Mouse (Mus musculus): ENCODE measurements around the gene Bcap31. TPM values are rescaled to one million over a fixed set of nuclear protein-coding genes. Genes with fewer than 3 reads are reported as not detected.

Gene Bcap31
- total and polyA plus RNA-seq, 3 experiments = 119 to 239 (median 176) TPM

DNA sequence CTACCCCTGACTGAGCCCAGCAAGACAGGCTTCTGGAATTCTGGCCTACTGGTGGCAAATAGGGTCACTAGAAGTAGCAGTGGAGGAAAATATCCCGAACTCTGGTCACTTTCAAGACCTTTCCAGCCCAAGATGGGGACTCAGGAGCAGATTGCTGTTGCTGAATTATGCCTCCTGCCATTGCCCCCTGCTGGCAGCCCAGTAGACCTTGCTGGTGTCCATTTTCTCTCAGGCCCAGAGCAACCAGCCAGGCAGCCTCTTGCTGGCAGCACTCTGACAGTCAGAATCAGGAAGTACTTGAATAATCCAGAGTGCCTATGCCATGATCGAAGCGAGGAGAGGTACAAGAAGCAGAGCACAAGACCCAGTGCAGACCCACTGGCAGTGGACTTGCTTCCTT lies 60.4 kb downstream of the Bcap31 start:
- Histone ChIP-seq H3K4me1 (ENCODE audit: control insufficient read depth in 1 of 2, insufficient read depth in 2 of 2) (peaks cover 4 to 13% of the 10 kb centered on the region in 2 experiments; a peak in 3 of 4 replicates), H3K36me3 (replicated peaks in 1 of 2; ENCODE audit: control insufficient read depth in 1 of 2, insufficient read depth in 1 of 2, low read length in 1 of 2) (no peaks in the 10 kb centered on the region), H3K4me2 (ENCODE audit: insufficient read depth, low read depth, poor library complexity, severe bottlenecking) (no peak overlapping the region), H3K79me2 (replicated peaks; ENCODE audit: control insufficient read depth, extremely low read depth, insufficient read depth, poor library complexity, severe bottlenecking) (no peaks in the 10 kb centered on the region), H3K27me3 (replicated peaks) (no peaks in the 10 kb centered on the region), H3K9ac (ENCODE audit: insufficient read depth, low read depth) (no peak overlapping the region), H3K9me3 (replicated peaks; ENCODE audit: low read length) (no peaks in the 10 kb centered on the region), H3K27ac (ENCODE audit: insufficient read depth, low read depth) (no peak overlapping the region), H3K4me3 (replicated peaks in 1 of 3; ENCODE audit: low read depth in 2 of 3, low read length in 2 of 3, poor library complexity in 1 of 3) (no peak overlapping the region)
- TF ChIP-seq E2F4 (IDR thresholded peaks at IDR 0.05; ENCODE audit: insufficient replicate concordance, low read depth, low read length) = no peak
- TF ChIP-seq CTCF (conservative IDR thresholded peaks at IDR 0.05 in 1 of 2, IDR thresholded peaks at IDR 0.05 in 1 of 2; ENCODE audit: low read depth in 2 of 2, low read length in 2 of 2) = peak; percentile 25 to 69; a peak in 3 of 4 replicates
- TF ChIP-seq SMC3 (IDR thresholded peaks at IDR 0.05; ENCODE audit: low read depth, low read length) = peak; percentile 52
- peak; percentile 30 for TF ChIP-seq RAD21 (IDR thresholded peaks at IDR 0.05; ENCODE audit: low read depth, low read length)
- dilution Hi-C loops (cut with MboI; ENCODE audit: extremely low pct_ligation_motif_present, extremely low pct_unique_long_range_greater_than_20kb, low sequenced_read_pairs) = no loop called here
- peak; percentile 62 for DNase-seq (ENCODE audit: extremely low read depth)
- in situ Hi-C loops (cut with MboI; ENCODE audit: low pct_ligation_motif_present, low pct_unique_long_range_greater_than_20kb, low sequenced_read_pairs) = loop anchor here (25.0 kb wide), 1 partner anchor 643 kb away; no protein-coding TSS in a partner anchor

GRCm38 (mm10) chrX:73654177-73654576 lies 61.8 kb downstream of the Bcap31 start:
- TF ChIP-seq SIN3A (IDR thresholded peaks at IDR 0.05; ENCODE audit: low read length) = no peak
- peak; percentile 90 for TF ChIP-seq SMC3 (IDR thresholded peaks at IDR 0.05; ENCODE audit: low read depth, low read length)
- TF ChIP-seq ZC3H11A (IDR thresholded peaks at IDR 0.05; ENCODE audit: low read depth, low read length) = peak; percentile 60
- no peak for TF ChIP-seq JUN (IDR thresholded peaks at IDR 0.05; ENCODE audit: insufficient read depth, low read depth, low read length)
- no peak for TF ChIP-seq MXI1 (IDR thresholded peaks at IDR 0.05; ENCODE audit: low read depth, low read length)
- no peak for TF ChIP-seq ETS1 (conservative IDR thresholded peaks at IDR 0.05; ENCODE audit: low read depth, low read length)
- TF ChIP-seq TBP (conservative IDR thresholded peaks at IDR 0.05; ENCODE audit: low read depth, low read length) = no peak
- TF ChIP-seq ELF1 (IDR thresholded peaks at IDR 0.05; ENCODE audit: low read depth, low read length) = no peak
- TF ChIP-seq NELFE (IDR thresholded peaks at IDR 0.05; ENCODE audit: low read depth, low read length) = no peak
- TF ChIP-seq MAX (IDR thresholded peaks at IDR 0.05; ENCODE audit: low read length) = no peak
- no peak for TF ChIP-seq ZMIZ1 (IDR thresholded peaks at IDR 0.05; ENCODE audit: low read depth, low read length)
- TF ChIP-seq BHLHE40 (IDR thresholded peaks at IDR 0.05; ENCODE audit: low read depth, low read length) = no peak
- no peak for TF ChIP-seq ZKSCAN1 (IDR thresholded peaks at IDR 0.05; ENCODE audit: borderline replicate concordance, low read depth, low read length)
- no peak for TF ChIP-seq IRF4 (IDR thresholded peaks at IDR 0.05; ENCODE audit: low read depth, low read length)
- peak; percentile 91 for TF ChIP-seq RAD21 (IDR thresholded peaks at IDR 0.05; ENCODE audit: low read depth, low read length)
- TF ChIP-seq USF1 (IDR thresholded peaks at IDR 0.05; ENCODE audit: low read depth, low read length) = no peak
- peak; percentile 90 to 92 for TF ChIP-seq CTCF (conservative IDR thresholded peaks at IDR 0.05 in 1 of 2, IDR thresholded peaks at IDR 0.05 in 1 of 2; ENCODE audit: low read depth in 2 of 2, low read length in 2 of 2)
- no peak for TF ChIP-seq MAFK (IDR thresholded peaks at IDR 0.05; ENCODE audit: insufficient replicate concordance, low read length)
- Histone ChIP-seq H3K9me3 (replicated peaks; ENCODE audit: low read length) (no peaks in the 10 kb centered on the region), H3K9ac (ENCODE audit: insufficient read depth, low read depth) (no peak overlapping the region), H3K27ac (ENCODE audit: insufficient read depth, low read depth) (no peak overlapping the region), H3K79me2 (replicated peaks; ENCODE audit: control insufficient read depth, extremely low read depth, insufficient read depth, poor library complexity, severe bottlenecking) (no peaks in the 10 kb centered on the region), H3K4me1 (ENCODE audit: control insufficient read depth in 1 of 2, insufficient read depth in 2 of 2) (peaks cover 4 to 13% of the 10 kb centered on the region in 2 experiments; a peak in 3 of 4 replicates), H3K36me3 (replicated peaks in 1 of 2; ENCODE audit: control insufficient read depth in 1 of 2, insufficient read depth in 1 of 2, low read length in 1 of 2) (no peaks in the 10 kb centered on the region), H3K27me3 (replicated peaks) (no peaks in the 10 kb centered on the region), H3K4me2 (ENCODE audit: insufficient read depth, low read depth, poor library complexity, severe bottlenecking) (no peak overlapping the region), H3K4me3 (replicated peaks in 1 of 3; ENCODE audit: low read depth in 2 of 3, low read length in 2 of 3, poor library complexity in 1 of 3) (no peak overlapping the region)
- dilution Hi-C loops (cut with MboI; ENCODE audit: extremely low pct_ligation_motif_present, extremely low pct_unique_long_range_greater_than_20kb, low sequenced_read_pairs) (no loop called here), in situ Hi-C loops (cut with MboI; ENCODE audit: low pct_ligation_motif_present, low pct_unique_long_range_greater_than_20kb, low sequenced_read_pairs) (loop anchor here (5.0 to 25.0 kb wide), 2 partner anchors 67 to 642 kb away; no protein-coding TSS in a partner anchor)
- DNase-seq (ENCODE audit: extremely low read depth) = peak; percentile 70
